Mouse (Mus musculus): ENCODE results near the gene Ksr1. TPM values are rescaled to one million over a fixed set of nuclear protein-coding genes. Genes with fewer than 3 reads are reported as not detected.

The Ksr1 gene
- total RNA-seq (2014; rRNA removed) (48.0 and 51.3 TPM in 2 replicates), polyA plus RNA-seq (2015; fragmentation: Nextera tagmentation; extraction: Ambion mirVana) (1.9 and 2.5 TPM in 2 replicates)

GRCm38 (mm10) chr11:79146331-79146767, at the start of gene Ksr1:
TSS of gene Ksr1 (minus strand) at chr11:79146407.
- peak; percentile 97 for DNase-seq (ENCODE audit: low spot score)
- H3K9me3 ChIP-seq (ENCODE audit: low read length): no peaks in the 10 kb centered on the region
- ATAC-seq: peak; percentile 95
- peaks cover 13% of the 10 kb centered on the region for H3K4me1 ChIP-seq (ENCODE audit: insufficient read depth, low read length)
- H3K4me3 ChIP-seq (ENCODE audit: low read length): peak within 1 kb of the TSS; percentile 82
- peak within 1 kb of the TSS; percentile 72 for H3K4me2 ChIP-seq (ENCODE audit: low read depth, low read length)
- peak within 1 kb of the TSS; percentile 88 for H3K27ac ChIP-seq
- H3K9ac ChIP-seq (replicated peaks; ENCODE audit: low read length): peak within 1 kb of the TSS; percentile 77
- WGBS: under 1% methylated on average over 41 of the region's 42 CpGs
- no peaks in the 10 kb centered on the region for H3K27me3 ChIP-seq (ENCODE audit: insufficient read depth, low read length)
- peak; percentile 23; the same call in 1 of the 2 replicates for TF ChIP-seq CTCF (IDR thresholded peaks at IDR 0.05; ENCODE audit: low read depth)
- no peaks in the 10 kb centered on the region for H3K36me3 ChIP-seq (ENCODE audit: insufficient read depth, low read length)

GRCm38 (mm10) chr11:79192176-79192575, 46.0 kb upstream of the Ksr1 start:
- H3K4me1 ChIP-seq (ENCODE audit: insufficient read depth, low read length): no peaks in the 10 kb centered on the region
- no peak overlapping the region for H3K4me3 ChIP-seq (ENCODE audit: low read length)
- DNase-seq (ENCODE audit: low spot score): no peak
- no peaks in the 10 kb centered on the region for H3K36me3 ChIP-seq (ENCODE audit: insufficient read depth, low read length)
- no peaks in the 10 kb centered on the region for H3K9me3 ChIP-seq (ENCODE audit: low read length)
- H3K27me3 ChIP-seq (ENCODE audit: insufficient read depth, low read length): no peaks in the 10 kb centered on the region
- ATAC-seq: no peak
- peak; percentile 51 for TF ChIP-seq CTCF (IDR thresholded peaks at IDR 0.05; ENCODE audit: low read depth)
- no peak overlapping the region for H3K4me2 ChIP-seq (ENCODE audit: low read depth, low read length)
- H3K27ac ChIP-seq: no peak overlapping the region
- H3K9ac ChIP-seq (replicated peaks; ENCODE audit: low read length): no peak overlapping the region
- 94% methylated on average over 1 of the region's 1 CpGs for WGBS

DNA sequence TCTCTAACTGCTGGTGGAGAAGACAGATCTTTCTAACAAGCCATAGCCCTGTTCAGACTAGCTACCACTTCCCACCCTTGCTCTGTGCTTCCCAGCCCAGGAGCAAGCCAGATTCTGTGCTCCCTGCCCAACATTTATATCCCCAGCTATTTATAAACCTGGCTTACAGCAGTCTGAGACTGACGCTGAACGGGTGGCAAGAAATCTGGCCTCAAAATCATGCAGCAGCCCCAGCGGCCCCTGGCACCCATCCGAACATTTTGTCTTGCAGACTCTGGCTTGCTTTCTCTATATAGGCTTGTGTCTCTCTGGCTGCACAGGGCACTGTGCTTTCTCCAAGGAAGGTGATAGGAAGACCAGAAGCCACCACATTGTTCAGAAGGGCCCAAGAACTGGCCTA, 45.0 kb upstream of the Ksr1 start:
- H3K4me1 ChIP-seq (ENCODE audit: insufficient read depth, low read length): no peaks in the 10 kb centered on the region
- H3K4me2 ChIP-seq (ENCODE audit: low read depth, low read length): no peak overlapping the region
- no peak for TF ChIP-seq CTCF (IDR thresholded peaks at IDR 0.05; ENCODE audit: low read depth)
- DNase-seq (ENCODE audit: low spot score): no peak
- no peaks in the 10 kb centered on the region for H3K36me3 ChIP-seq (ENCODE audit: insufficient read depth, low read length)
- no peaks in the 10 kb centered on the region for H3K27me3 ChIP-seq (ENCODE audit: insufficient read depth, low read length)
- no peaks in the 10 kb centered on the region for H3K9me3 ChIP-seq (ENCODE audit: low read length)
- no peak overlapping the region for H3K9ac ChIP-seq (replicated peaks; ENCODE audit: low read length)
- H3K27ac ChIP-seq: no peak overlapping the region
- WGBS: 87% methylated on average over 4 of the region's 4 CpGs
- no peak overlapping the region for H3K4me3 ChIP-seq (ENCODE audit: low read length)
- no peak for ATAC-seq

DNA sequence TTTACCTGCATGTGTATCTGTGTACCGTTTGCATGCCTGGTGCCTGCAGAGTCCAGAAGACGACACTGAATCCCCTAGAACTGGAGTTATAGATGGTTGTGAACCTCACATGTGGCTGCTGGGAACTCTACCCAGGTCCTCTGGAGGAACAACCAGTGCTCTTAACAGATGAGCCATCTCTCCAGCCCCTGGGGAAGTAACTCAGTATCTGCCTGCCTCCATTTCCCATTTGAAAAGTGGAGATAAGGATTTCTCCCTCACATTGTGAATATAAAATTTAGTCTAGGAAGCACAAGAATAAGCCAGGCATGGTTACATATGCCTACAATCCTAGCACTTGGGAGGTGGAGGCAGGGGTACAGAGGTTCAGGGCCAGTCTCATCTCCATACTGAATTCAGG, 44.0 kb upstream of the Ksr1 start:
- no peak for TF ChIP-seq CTCF (IDR thresholded peaks at IDR 0.05; ENCODE audit: low read depth)
- H3K4me3 ChIP-seq (ENCODE audit: low read length): no peak overlapping the region
- H3K9me3 ChIP-seq (ENCODE audit: low read length): no peaks in the 10 kb centered on the region
- ATAC-seq (no peak), DNase-seq (ENCODE audit: low spot score) (no peak)
- no peak overlapping the region for H3K27ac ChIP-seq
- no peaks in the 10 kb centered on the region for H3K36me3 ChIP-seq (ENCODE audit: insufficient read depth, low read length)
- H3K4me2 ChIP-seq (ENCODE audit: low read depth, low read length): no peak overlapping the region
- H3K27me3 ChIP-seq (ENCODE audit: insufficient read depth, low read length): no peaks in the 10 kb centered on the region
- 87% methylated on average over 2 of the region's 2 CpGs for WGBS
- H3K4me1 ChIP-seq (ENCODE audit: insufficient read depth, low read length): no peaks in the 10 kb centered on the region
- H3K9ac ChIP-seq (replicated peaks; ENCODE audit: low read length): no peak overlapping the region

DNA sequence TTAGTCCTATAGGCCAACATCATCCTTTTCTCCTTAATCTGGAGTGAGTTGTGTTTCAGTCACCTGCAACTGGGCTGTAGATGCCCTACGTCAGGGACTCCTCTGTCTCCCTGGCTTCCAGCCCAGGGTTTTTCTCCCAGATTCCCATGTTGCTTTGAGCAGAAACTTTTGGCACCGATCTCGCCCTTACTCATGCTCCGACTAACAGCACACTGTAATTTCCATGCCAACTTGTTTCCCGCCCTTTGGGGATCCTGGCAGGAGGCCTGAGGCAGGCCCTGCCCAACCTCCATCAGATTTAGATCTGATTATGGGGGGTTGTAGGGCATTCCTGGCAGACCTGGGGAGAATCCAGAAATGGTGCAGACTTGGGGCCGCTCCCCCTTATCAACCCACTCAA, 42.0 kb upstream of the Ksr1 start:
- Histone ChIP-seq H3K27ac (no peak overlapping the region), H3K9me3 (ENCODE audit: low read length) (no peaks in the 10 kb centered on the region), H3K4me1 (ENCODE audit: insufficient read depth, low read length) (no peaks in the 10 kb centered on the region), H3K36me3 (ENCODE audit: insufficient read depth, low read length) (no peaks in the 10 kb centered on the region), H3K4me2 (ENCODE audit: low read depth, low read length) (no peak overlapping the region), H3K27me3 (ENCODE audit: insufficient read depth, low read length) (no peaks in the 10 kb centered on the region), H3K4me3 (ENCODE audit: low read length) (no peak overlapping the region), H3K9ac (replicated peaks; ENCODE audit: low read length) (no peak overlapping the region)
- no peak for TF ChIP-seq CTCF (IDR thresholded peaks at IDR 0.05; ENCODE audit: low read depth)
- 44% methylated on average over 6 of the region's 6 CpGs for WGBS
- peak; percentile 51 for ATAC-seq
- peak; percentile 89 for DNase-seq (ENCODE audit: low spot score)

GRCm38 (mm10) chr11:79187291-79187690, 41.1 kb upstream of the Ksr1 start:
- Histone ChIP-seq H3K9me3 (ENCODE audit: low read length) (no peaks in the 10 kb centered on the region), H3K36me3 (ENCODE audit: insufficient read depth, low read length) (no peaks in the 10 kb centered on the region), H3K4me1 (ENCODE audit: insufficient read depth, low read length) (no peaks in the 10 kb centered on the region), H3K27me3 (ENCODE audit: insufficient read depth, low read length) (no peaks in the 10 kb centered on the region), H3K4me3 (ENCODE audit: low read length) (no peak overlapping the region), H3K9ac (replicated peaks; ENCODE audit: low read length) (no peak overlapping the region), H3K4me2 (ENCODE audit: low read depth, low read length) (no peak overlapping the region), H3K27ac (no peak overlapping the region)
- ATAC-seq (no peak), DNase-seq (ENCODE audit: low spot score) (no peak)
- no peak for TF ChIP-seq CTCF (IDR thresholded peaks at IDR 0.05; ENCODE audit: low read depth)
- 58% methylated on average over 4 of the region's 4 CpGs for WGBS

DNA sequence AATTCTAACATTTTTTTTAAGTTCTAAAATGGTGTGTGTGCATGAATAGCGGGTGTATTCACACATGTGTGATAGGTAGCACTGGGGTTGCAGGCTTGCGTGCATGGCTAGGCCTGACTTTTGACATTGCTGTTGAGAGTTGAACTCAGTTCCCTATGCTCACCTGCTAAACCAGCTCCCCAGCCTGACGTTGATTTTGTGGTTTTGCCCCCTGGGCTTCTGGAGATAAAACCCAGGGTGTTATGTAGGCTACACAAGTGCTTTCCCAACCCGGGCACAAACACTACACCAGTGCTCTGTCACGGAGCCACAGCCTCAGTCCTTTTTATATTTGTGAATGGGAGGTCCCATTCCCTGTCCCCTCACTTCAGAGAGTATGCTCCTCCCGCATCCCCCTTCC, 39.5 kb upstream of the Ksr1 start:
- TF ChIP-seq CTCF (IDR thresholded peaks at IDR 0.05; ENCODE audit: low read depth): no peak
- Histone ChIP-seq H3K9me3 (ENCODE audit: low read length) (no peaks in the 10 kb centered on the region), H3K4me3 (ENCODE audit: low read length) (no peak overlapping the region), H3K4me1 (ENCODE audit: insufficient read depth, low read length) (no peaks in the 10 kb centered on the region), H3K27ac (no peak overlapping the region), H3K36me3 (ENCODE audit: insufficient read depth, low read length) (no peaks in the 10 kb centered on the region), H3K27me3 (ENCODE audit: insufficient read depth, low read length) (no peaks in the 10 kb centered on the region), H3K9ac (replicated peaks; ENCODE audit: low read length) (no peak overlapping the region), H3K4me2 (ENCODE audit: low read depth, low read length) (no peak overlapping the region)
- WGBS: 88% methylated on average over 6 of the region's 6 CpGs
- DNase-seq (ENCODE audit: low spot score) (no peak), ATAC-seq (no peak)

Data from hindbrain, postnatal 0 days (tissue).